Mouse (Mus musculus) forebrain, postnatal 0 days (tissue): ENCODE measurements at regions not wholly inside any gene's neighbourhood (a gene's known extent, or its start where the extent isn't known, plus 50 kb on each side); places are given as distances from the start of the nearest gene placed in this dataset.

Source experiments
- ATAC-seq: fragments of 200-750 bp; cut with Nextera tagmentation; 2 replicates; pipeline ENCODE4 v1.8.0; 2017; ENCODE audit warnings: mild to moderate bottlenecking, moderate library complexity
- DNase-seq: peaks from one replicate; pipeline ENCODE4 v3.0.0-alpha.2; 2015
- H3K27ac ChIP-seq: fragments of 300-500 bp; sonication (generic); 2 replicates; pipeline ENCODE4 v1.5.1; 2014; ENCODE audit warnings: low read depth, mild to moderate bottlenecking, antibody characterized with exemption, low read length, moderate library complexity, mixed read lengths
- H3K27me3 ChIP-seq: fragments of 300-500 bp; sonication (generic); 2 replicates; pipeline ENCODE4 v1.6.1; 2014; ENCODE audit warnings: mild to moderate bottlenecking, low read length, mixed read lengths; ENCODE audit not compliant: insufficient read depth
- H3K36me3 ChIP-seq: fragments of 300-500 bp; sonication (generic); 2 replicates; pipeline ENCODE4 v1.6.1; 2014; ENCODE audit warnings: mild to moderate bottlenecking, moderate library complexity; ENCODE audit not compliant: insufficient read depth
- H3K4me1 ChIP-seq: fragments of 300-500 bp; sonication (generic); 2 replicates; pipeline ENCODE4 v1.6.1; 2014; ENCODE audit warnings: antibody characterized with exemption; ENCODE audit not compliant: insufficient read depth
- H3K4me2 ChIP-seq: fragments of 300-500 bp; sonication (generic); 2 replicates; pipeline ENCODE4 v1.6.1; 2014; ENCODE audit warnings: low read depth, mild to moderate bottlenecking, moderate library complexity
- H3K4me3 ChIP-seq: fragments of 300-500 bp; sonication (generic); 2 replicates; pipeline ENCODE4 v1.5.1; 2014; ENCODE audit warnings: low read depth, low read length, mixed read lengths
- H3K9ac ChIP-seq: fragments of 300-500 bp; sonication (generic); 2 replicates; pipeline ENCODE4 v1.6.1; 2014; ENCODE audit warnings: mild to moderate bottlenecking
- H3K9me3 ChIP-seq: fragments of 300-500 bp; sonication (generic); 2 replicates; pipeline ENCODE4 v1.6.1; 2016; ENCODE audit warnings: low read length
- CTCF ChIP-seq: sonication (generic); IDR thresholded peaks from 2 replicates; pipeline ENCODE4 v1.5.1; 2016; ENCODE audit warnings: antibody characterized with exemption, control low read depth, low read depth
- WGBS: fragments of 180-500 bp; shearing (Covaris S2); extraction: QIAGEN DNeasy Blood & Tissue Kit; methylation state at CpG from one replicate; pipeline ENCODE4 v1.1.7; 2014; 5-methylcytosine and 5-hydroxymethylcytosine counted together

DNA sequence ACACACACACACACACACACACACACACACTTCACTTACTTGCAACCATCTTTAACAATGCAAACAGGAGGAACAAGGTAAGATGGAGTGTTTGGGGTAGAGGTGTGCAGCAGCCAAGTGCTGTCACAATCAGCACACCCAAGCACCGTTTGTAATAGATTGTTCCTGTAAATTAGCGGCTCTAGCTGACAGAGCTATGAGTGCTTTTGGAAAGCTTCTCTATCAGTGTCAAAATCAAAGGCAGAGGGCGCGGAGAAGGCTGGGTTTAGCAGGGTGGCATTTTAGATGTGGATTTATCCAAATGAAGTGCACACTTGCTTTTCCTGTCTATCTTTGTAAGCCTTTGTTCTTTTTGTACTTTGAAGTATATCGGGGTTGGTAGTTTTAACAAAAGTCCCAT lies 184.6 kb downstream of the Cog6 start:
- no peak for TF ChIP-seq CTCF
- Histone ChIP-seq H3K9ac (no peak overlapping the region), H3K4me3 (no peak overlapping the region), H3K4me1 (no peaks in the 10 kb centered on the region), H3K36me3 (no peaks in the 10 kb centered on the region), H3K27ac (no peak overlapping the region), H3K4me2 (no peak overlapping the region), H3K27me3 (no peaks in the 10 kb centered on the region), H3K9me3 (no peaks in the 10 kb centered on the region)
- 71% methylated on average over 5 of the region's 5 CpGs for WGBS
- DNase-seq (no peak), ATAC-seq (peak; percentile 38; the same call in 1 of the 2 replicates)

DNA sequence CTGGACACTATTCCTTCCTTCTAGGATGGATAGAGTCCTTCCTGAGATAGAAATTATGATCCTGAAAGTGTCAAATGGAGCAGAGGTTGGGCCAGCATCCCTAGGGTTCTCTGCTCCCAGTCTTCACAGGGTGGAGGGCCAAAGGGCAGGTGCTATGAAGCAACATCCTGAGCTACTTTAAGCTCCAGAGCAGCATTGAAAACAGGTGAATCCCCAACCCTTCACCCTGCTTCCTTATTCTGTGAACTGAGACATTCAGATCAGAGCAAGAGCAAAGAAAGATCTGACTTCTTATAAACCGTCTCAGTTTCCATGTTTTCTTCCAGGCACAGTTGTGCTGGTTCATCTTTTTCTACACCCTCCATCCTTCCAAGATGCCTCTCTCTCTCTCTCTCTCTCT lies 185.1 kb downstream of the Cog6 start:
- Histone ChIP-seq H3K27me3 (no peaks in the 10 kb centered on the region), H3K9me3 (no peaks in the 10 kb centered on the region), H3K4me3 (no peak overlapping the region), H3K4me2 (no peak overlapping the region), H3K27ac (no peak overlapping the region), H3K4me1 (no peaks in the 10 kb centered on the region), H3K36me3 (no peaks in the 10 kb centered on the region), H3K9ac (no peak overlapping the region)
- DNase-seq (no peak), ATAC-seq (no peak)
- WGBS, result 74% methylated on average over 1 of the region's 1 CpGs
- no peak for TF ChIP-seq CTCF

DNA sequence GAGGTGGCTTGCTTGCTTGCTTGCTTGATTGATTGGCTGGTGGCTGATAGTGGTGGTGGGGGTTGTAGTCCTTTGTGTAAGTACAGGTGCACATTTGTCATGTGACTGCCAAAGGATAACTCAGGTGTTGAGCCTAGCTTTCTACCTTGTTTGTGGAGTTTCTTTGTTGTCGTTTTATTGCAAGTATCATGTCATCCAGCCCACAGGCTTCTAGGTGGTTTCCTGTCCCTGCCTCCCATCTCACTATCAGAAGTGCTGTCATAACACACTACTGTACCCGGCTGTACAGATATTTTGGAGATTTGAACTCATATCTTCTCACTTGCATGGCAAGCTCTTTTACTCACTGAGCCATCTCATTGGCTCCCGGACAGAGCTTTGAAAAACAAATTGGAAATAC lies 186.9 kb downstream of the Cog6 start:
- H3K27ac ChIP-seq, result no peak overlapping the region
- H3K4me3 ChIP-seq, result no peak overlapping the region
- no peaks in the 10 kb centered on the region for H3K27me3 ChIP-seq
- ATAC-seq (no peak), DNase-seq (no peak)
- no peaks in the 10 kb centered on the region for H3K4me1 ChIP-seq
- no peak overlapping the region for H3K4me2 ChIP-seq
- 88% methylated on average over 3 of the region's 3 CpGs for WGBS
- H3K9me3 ChIP-seq, result no peaks in the 10 kb centered on the region
- no peaks in the 10 kb centered on the region for H3K36me3 ChIP-seq
- no peak for TF ChIP-seq CTCF
- no peak overlapping the region for H3K9ac ChIP-seq

DNA sequence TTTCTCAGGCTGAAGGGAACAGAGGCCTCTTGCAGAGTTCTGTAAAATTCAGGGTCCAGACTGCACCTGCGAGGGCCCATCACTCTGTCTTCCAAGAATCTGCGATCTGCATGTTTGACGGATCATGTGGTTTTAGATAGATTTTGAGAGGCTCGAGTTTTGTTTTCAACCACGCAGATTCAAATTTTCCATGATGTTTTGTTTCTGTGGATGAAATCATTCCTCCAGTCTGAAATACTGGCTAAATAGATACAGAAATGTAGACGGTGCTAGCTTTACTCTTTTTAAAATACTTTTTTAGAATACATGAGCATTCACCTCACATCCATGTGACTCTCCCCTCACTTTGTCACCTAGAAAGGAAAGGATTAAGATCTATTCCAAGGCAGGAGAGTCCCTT lies 188.0 kb downstream of the Cog6 start:
- H3K9me3 ChIP-seq, result no peaks in the 10 kb centered on the region
- H3K27ac ChIP-seq, result no peak overlapping the region
- 95% methylated on average over 6 of the region's 6 CpGs for WGBS
- no peak overlapping the region for H3K9ac ChIP-seq
- ATAC-seq (no peak), DNase-seq (no peak)
- no peaks in the 10 kb centered on the region for H3K36me3 ChIP-seq
- no peaks in the 10 kb centered on the region for H3K27me3 ChIP-seq
- TF ChIP-seq CTCF, result no peak
- no peak overlapping the region for H3K4me3 ChIP-seq
- no peaks in the 10 kb centered on the region for H3K4me1 ChIP-seq
- no peak overlapping the region for H3K4me2 ChIP-seq

DNA sequence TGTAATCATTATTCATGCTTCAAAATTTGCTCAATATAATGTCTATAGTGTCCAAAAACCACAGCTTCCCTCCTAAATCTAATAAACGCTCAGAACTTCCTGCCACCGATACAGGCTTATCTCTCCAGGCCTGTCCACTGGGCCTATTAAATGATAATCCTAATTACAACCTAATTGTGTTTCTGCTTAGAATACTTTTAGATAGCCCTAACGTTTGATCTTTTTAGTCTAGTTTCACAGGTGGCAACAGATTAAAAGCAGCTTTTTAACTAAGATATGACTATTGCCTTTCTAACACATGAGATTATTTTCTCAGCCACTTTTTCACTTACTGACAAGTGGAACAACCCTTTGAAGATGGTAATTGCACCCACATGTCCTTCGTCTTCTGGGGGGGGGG lies 188.6 kb downstream of the Cog6 start:
- no peak overlapping the region for H3K4me2 ChIP-seq
- TF ChIP-seq CTCF, result no peak
- H3K4me1 ChIP-seq, result no peaks in the 10 kb centered on the region
- H3K9me3 ChIP-seq, result no peaks in the 10 kb centered on the region
- DNase-seq (no peak), ATAC-seq (no peak)
- WGBS, result 81% methylated on average over 4 of the region's 4 CpGs
- H3K27me3 ChIP-seq, result no peaks in the 10 kb centered on the region
- H3K9ac ChIP-seq, result no peak overlapping the region
- no peaks in the 10 kb centered on the region for H3K36me3 ChIP-seq
- no peak overlapping the region for H3K4me3 ChIP-seq
- H3K27ac ChIP-seq, result no peak overlapping the region

DNA sequence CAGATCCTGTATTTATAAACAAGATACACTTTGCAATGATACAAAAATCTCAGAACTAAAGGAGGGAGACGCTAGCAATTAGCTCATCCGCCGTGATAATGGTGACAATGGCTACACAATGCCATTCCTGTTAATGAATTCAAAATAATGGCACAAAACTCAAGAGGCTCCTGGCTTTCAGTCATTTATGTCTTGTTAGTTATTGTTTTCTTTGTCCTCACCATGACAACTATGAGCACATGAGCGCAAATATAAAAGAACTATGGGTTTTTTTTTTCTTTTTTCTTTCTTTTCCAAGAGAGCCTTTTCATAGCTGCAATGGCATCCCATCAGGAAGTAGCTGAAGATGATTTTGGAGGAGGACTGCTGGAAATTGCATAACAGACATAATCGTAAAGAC lies 194.2 kb downstream of the Cog6 start:
- Histone ChIP-seq H3K27me3 (no peaks in the 10 kb centered on the region), H3K27ac (no peak overlapping the region), H3K9me3 (no peaks in the 10 kb centered on the region), H3K9ac (no peak overlapping the region), H3K4me3 (no peak overlapping the region), H3K4me1 (no peaks in the 10 kb centered on the region), H3K4me2 (no peak overlapping the region), H3K36me3 (no peaks in the 10 kb centered on the region)
- TF ChIP-seq CTCF, result no peak
- 41% methylated on average over 5 of the region's 5 CpGs for WGBS
- DNase-seq, result no peak
- ATAC-seq, result no peak

DNA sequence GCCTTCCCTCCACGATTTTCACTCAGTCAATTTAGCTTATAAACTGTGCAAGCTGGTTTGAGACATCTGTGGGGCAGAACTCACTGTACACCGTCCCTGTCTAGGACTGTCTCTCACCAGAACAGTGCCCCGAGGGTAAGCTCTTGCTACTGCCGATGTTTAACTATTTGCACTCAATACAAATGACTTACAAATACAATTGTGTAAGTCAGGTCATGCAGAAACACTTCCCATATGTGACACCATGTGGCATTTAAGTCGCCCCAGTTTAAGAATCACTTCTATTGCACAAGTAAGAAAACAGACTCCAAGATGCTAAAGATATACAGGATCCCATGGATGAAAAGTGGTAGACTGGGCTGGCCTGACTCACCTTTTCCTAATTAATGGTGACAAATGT lies 195.6 kb downstream of the Cog6 start:
- no peak overlapping the region for H3K27ac ChIP-seq
- no peaks in the 10 kb centered on the region for H3K4me1 ChIP-seq
- no peak for TF ChIP-seq CTCF
- H3K9ac ChIP-seq, result no peak overlapping the region
- DNase-seq (no peak), ATAC-seq (no peak)
- H3K4me2 ChIP-seq, result no peak overlapping the region
- H3K9me3 ChIP-seq, result no peaks in the 10 kb centered on the region
- no peaks in the 10 kb centered on the region for H3K27me3 ChIP-seq
- no peaks in the 10 kb centered on the region for H3K36me3 ChIP-seq
- WGBS, result 23% methylated on average over 5 of the region's 5 CpGs
- H3K4me3 ChIP-seq, result no peak overlapping the region

DNA sequence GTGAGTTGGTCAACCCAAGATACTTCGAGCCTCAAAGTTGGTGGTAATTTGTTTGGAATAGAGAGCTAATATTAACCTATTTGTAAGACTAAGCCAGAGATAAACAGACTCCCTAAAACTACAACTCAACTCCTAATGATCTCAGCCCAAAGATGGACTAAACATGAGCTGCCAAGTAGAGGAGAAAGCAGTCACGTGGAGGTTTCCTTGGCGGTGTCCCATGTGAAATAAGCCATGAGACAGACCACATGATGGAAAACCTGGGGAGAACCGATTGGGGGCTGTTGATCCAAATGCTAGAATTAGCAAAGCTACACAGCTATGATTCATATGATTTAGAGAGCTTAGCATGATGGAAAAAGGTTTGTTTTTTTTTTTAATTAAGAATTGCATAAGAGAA lies 198.6 kb downstream of the Cog6 start:
- DNase-seq (no peak), ATAC-seq (no peak)
- Histone ChIP-seq H3K27me3 (no peaks in the 10 kb centered on the region), H3K27ac (no peak overlapping the region), H3K4me2 (no peak overlapping the region), H3K4me3 (no peak overlapping the region), H3K9ac (no peak overlapping the region), H3K4me1 (no peaks in the 10 kb centered on the region), H3K36me3 (no peaks in the 10 kb centered on the region), H3K9me3 (no peaks in the 10 kb centered on the region)
- TF ChIP-seq CTCF, result no peak
- WGBS, result 92% methylated on average over 4 of the region's 4 CpGs
